In genomic region chr2:24568555-24568954, GRCm38 (mm10) we compare ENCODE assay signal across 9 mouse cellular contexts.
A peak's percentile ranks its signal among the peaks of the same experiment; 100 is the strongest.
DNase-seq lines count a peak whose midpoint lies in the region; ATAC-seq and TF ChIP-seq lines count a peak whose summit lies in the region.
"Had no signal": no experiment of that assay in that cellular context is flagged by ENCODE, and none has a peak within 500 bp of the region (broad histone marks: within the 10 kb centered on the region; RNA-seq: fewer than 3 reads in every experiment).

No protein-coding gene starts in this region.

- H3K4me1 ChIP-seq in forebrain, postnatal 0 days (ENCODE audit: insufficient read depth) = no peaks in the 10 kb centered on the region
- no peaks in the 10 kb centered on the region for H3K4me1 ChIP-seq in forebrain, embryonic 12.5 days
- no peaks in the 10 kb centered on the region for H3K4me1 ChIP-seq in neural tube, embryonic 12.5 days
- peaks cover 6% of the 10 kb centered on the region; the same call in 1 of the 2 replicates for H3K4me1 ChIP-seq in kidney, embryonic 15.5 days
- H3K4me1 ChIP-seq in neural tube, embryonic 14.5 days (ENCODE audit: control insufficient read depth, insufficient read depth, low read length) = no peaks in the 10 kb centered on the region

- H3K27me3 ChIP-seq in forebrain, postnatal 0 days (ENCODE audit: insufficient read depth, low read length) = no peaks in the 10 kb centered on the region
- peaks cover 6% of the 10 kb centered on the region; the same call in 1 of the 2 replicates for H3K27me3 ChIP-seq in forebrain, embryonic 12.5 days
- H3K27me3 ChIP-seq in neural tube, embryonic 12.5 days (replicated peaks) = no peaks in the 10 kb centered on the region
- no peaks in the 10 kb centered on the region for H3K27me3 ChIP-seq in kidney, embryonic 15.5 days
- no peaks in the 10 kb centered on the region for H3K27me3 ChIP-seq in neural tube, embryonic 14.5 days (ENCODE audit: control insufficient read depth, insufficient read depth, low read length)

- WGBS in forebrain, postnatal 0 days = 11% methylated on average over 3 of the region's 3 CpGs
- WGBS in forebrain, embryonic 12.5 days = 14% methylated on average over 3 of the region's 3 CpGs
- 6% methylated on average over 3 of the region's 3 CpGs for WGBS in neural tube, embryonic 12.5 days
- WGBS in kidney, embryonic 15.5 days = 6% methylated on average over 3 of the region's 3 CpGs
- WGBS in neural tube, embryonic 14.5 days = 8% methylated on average over 3 of the region's 3 CpGs

- ATAC-seq in forebrain, postnatal 0 days = no peak
- ATAC-seq in forebrain, embryonic 12.5 days (ENCODE audit: low FRiP score) = no peak
- ATAC-seq in neural tube, embryonic 12.5 days (ENCODE audit: low FRiP score, low read depth) = peak; percentile 50; the same call in 1 of the 2 replicates
- 0 out of 2 replicates have a peak, but pooled peaks have one; percentile 27 for ATAC-seq in kidney, embryonic 15.5 days (replicated peaks; ENCODE audit: low FRiP score)
- ATAC-seq in neural tube, embryonic 14.5 days (ENCODE audit: low read depth) = peak; percentile 47; the same call in 1 of the 2 replicates

- no peak overlapping the region for H3K9ac ChIP-seq in forebrain, postnatal 0 days
- no peak overlapping the region for H3K9ac ChIP-seq in forebrain, embryonic 12.5 days
- H3K9ac ChIP-seq in neural tube, embryonic 12.5 days = no peak overlapping the region
- no peak overlapping the region for H3K9ac ChIP-seq in kidney, embryonic 15.5 days
- no peak overlapping the region for H3K9ac ChIP-seq in neural tube, embryonic 14.5 days (replicated peaks; ENCODE audit: low read depth, low read length)

- no peak overlapping the region for H3K4me2 ChIP-seq in forebrain, postnatal 0 days (ENCODE audit: low read depth)
- H3K4me2 ChIP-seq in forebrain, embryonic 12.5 days = no peak overlapping the region
- no peak overlapping the region for H3K4me2 ChIP-seq in neural tube, embryonic 12.5 days (replicated peaks)
- H3K4me2 ChIP-seq in kidney, embryonic 15.5 days = no peak overlapping the region
- H3K4me2 ChIP-seq in neural tube, embryonic 14.5 days (ENCODE audit: low read depth, low read length) = no peak overlapping the region

- peak; percentile 89 for TF ChIP-seq CTCF in forebrain, postnatal 0 days (IDR thresholded peaks at IDR 0.05; ENCODE audit: low read depth)

- no peak overlapping the region for H3K4me3 ChIP-seq in forebrain, postnatal 0 days (ENCODE audit: low read depth, low read length)
- H3K4me3 ChIP-seq in forebrain, embryonic 12.5 days (replicated peaks) = no peak overlapping the region
- no peak overlapping the region for H3K4me3 ChIP-seq in neural tube, embryonic 12.5 days
- H3K4me3 ChIP-seq in kidney, embryonic 15.5 days (replicated peaks) = no peak overlapping the region
- H3K4me3 ChIP-seq in neural tube, embryonic 14.5 days (ENCODE audit: low read depth, low read length) = no peak overlapping the region

- H3K9me3 ChIP-seq in forebrain, postnatal 0 days (ENCODE audit: low read length) = no peaks in the 10 kb centered on the region
- no peaks in the 10 kb centered on the region for H3K9me3 ChIP-seq in forebrain, embryonic 12.5 days
- H3K9me3 ChIP-seq in neural tube, embryonic 12.5 days = no peaks in the 10 kb centered on the region
- H3K9me3 ChIP-seq in kidney, embryonic 15.5 days (replicated peaks) = no peaks in the 10 kb centered on the region
- no peaks in the 10 kb centered on the region for H3K9me3 ChIP-seq in neural tube, embryonic 14.5 days (ENCODE audit: control insufficient read depth, low read length)

- H3K27ac ChIP-seq in forebrain, postnatal 0 days (ENCODE audit: low read depth, low read length) = no peak overlapping the region
- H3K27ac ChIP-seq in forebrain, embryonic 12.5 days = no peak overlapping the region
- H3K27ac ChIP-seq in neural tube, embryonic 12.5 days = no peak overlapping the region
- no peak overlapping the region for H3K27ac ChIP-seq in kidney, embryonic 15.5 days
- no peak overlapping the region for H3K27ac ChIP-seq in neural tube, embryonic 14.5 days (ENCODE audit: low read depth, low read length)
- H3K27ac ChIP-seq: macrophage had no signal

- H3K36me3 ChIP-seq in forebrain, postnatal 0 days (ENCODE audit: insufficient read depth) = no peaks in the 10 kb centered on the region
- H3K36me3 ChIP-seq in forebrain, embryonic 12.5 days (replicated peaks) = no peaks in the 10 kb centered on the region
- no peaks in the 10 kb centered on the region for H3K36me3 ChIP-seq in neural tube, embryonic 12.5 days
- H3K36me3 ChIP-seq in kidney, embryonic 15.5 days = no peaks in the 10 kb centered on the region
- H3K36me3 ChIP-seq in neural tube, embryonic 14.5 days (ENCODE audit: control insufficient read depth, insufficient read depth, low read length) = no peaks in the 10 kb centered on the region

- DNase-seq in forebrain, postnatal 0 days = peak; percentile 78
- no peak for DNase-seq in neural tube, embryonic 10.5 days (ENCODE audit: extremely low spot score, low spot score)
- peak; percentile 2 for DNase-seq in c-Kit-positive CD71-positive TER-119-negative erythroid progenitor cells, embryonic 14.5 days (ENCODE audit: low read depth)
- no peak for DNase-seq in testis, postnatal 10 days (ENCODE audit: low spot score)

Comparison
In these comparisons a context has a peak if more than half of its experiments do, and no peak if none do; other contexts are left out.
1. ATAC-seq: peak in neural tube, embryonic 12.5 days (single experiment), kidney, embryonic 15.5 days (single experiment) and neural tube, embryonic 14.5 days (single experiment); none in forebrain, postnatal 0 days (single experiment) and forebrain, embryonic 12.5 days (single experiment).
2. DNase-seq: peak in forebrain, postnatal 0 days (single experiment) and c-Kit-positive CD71-positive TER-119-negative erythroid progenitor cells, embryonic 14.5 days (single experiment); none in neural tube, embryonic 10.5 days (single experiment) and testis, postnatal 10 days (single experiment).